ENCODE assay signal across 8 mouse cellular contexts in the genomic region with DNA sequence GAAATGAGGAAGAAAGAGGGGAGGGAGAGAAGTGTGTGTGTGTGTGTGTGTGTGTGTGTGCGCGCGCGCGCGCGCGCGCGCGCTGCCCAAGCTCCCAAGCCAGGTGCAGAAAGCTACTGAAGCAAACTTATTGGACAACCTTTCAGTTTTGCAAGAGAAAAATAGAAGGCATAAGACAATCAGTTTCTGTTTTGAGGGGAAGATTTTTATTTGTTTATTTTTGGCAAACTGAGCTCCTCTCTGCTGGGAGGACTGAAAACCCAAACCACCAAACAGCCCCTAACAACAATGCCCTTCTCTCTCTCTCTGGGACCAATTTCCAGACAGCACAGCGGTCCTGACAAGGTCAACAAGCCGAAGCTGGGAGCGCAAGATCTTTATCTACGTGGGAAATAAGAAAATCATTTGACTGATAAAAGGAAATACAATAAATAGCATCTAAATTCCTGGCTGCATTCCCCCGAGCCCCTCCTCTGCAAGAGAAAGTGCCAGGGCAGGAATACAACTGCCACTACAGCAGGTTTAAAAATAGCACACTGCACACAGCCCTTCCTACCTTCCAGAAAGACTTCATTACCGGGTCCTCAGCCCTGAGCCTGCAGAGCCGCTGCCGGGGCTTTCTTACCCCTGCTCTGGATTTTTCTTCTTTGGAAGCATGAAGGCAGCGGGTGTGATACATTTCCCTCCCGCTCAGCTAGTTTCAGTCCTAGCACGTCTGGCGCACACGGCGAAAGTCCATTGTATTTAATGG.
DNase-seq lines count a peak whose midpoint lies in the region; ATAC-seq and TF ChIP-seq lines count a peak whose summit lies in the region.

No protein-coding gene starts in this region.

- H3K27me3 ChIP-seq in C2C12 (ENCODE audit: control insufficient read depth, insufficient read depth, insufficient read length) (no peaks in the 10 kb centered on the region), ES-Bruce4 (ENCODE audit: control insufficient read depth, insufficient read depth, low read length, poor library complexity, severe bottlenecking) (no peaks in the 10 kb centered on the region)
- no peaks in the 10 kb centered on the region for H3K27me3 ChIP-seq in heart, embryonic 10.5 days (ENCODE audit: insufficient read depth, poor library complexity, severe bottlenecking)
- H3K27me3 ChIP-seq in kidney, embryonic 14.5 days (ENCODE audit: control insufficient read depth, insufficient read depth, low read length), result no peaks in the 10 kb centered on the region

- peak overlapping the region; percentile 79 for H3K4me2 ChIP-seq in kidney, embryonic 14.5 days (replicated peaks; ENCODE audit: low read depth, low read length)

- H3ac ChIP-seq in C2C12 (ENCODE audit: control insufficient read depth, insufficient read length, low read depth), result peak overlapping the region; percentile 87

- no peak for TF ChIP-seq POLR2A in ES-Bruce4 (IDR thresholded peaks at IDR 0.05; ENCODE audit: insufficient read depth, low read length)
- no peak for TF ChIP-seq POLR2A in cortical plate, adult 2 months (IDR thresholded peaks at IDR 0.05; ENCODE audit: extremely low read depth, insufficient read depth, low read length)

- no peaks in the 10 kb centered on the region for H3K36me3 ChIP-seq in C2C12 (ENCODE audit: control insufficient read depth, insufficient read depth)
- H3K36me3 ChIP-seq in ES-Bruce4 (ENCODE audit: control insufficient read depth, insufficient read depth, low read length, poor library complexity, severe bottlenecking), result no peaks in the 10 kb centered on the region
- no peaks in the 10 kb centered on the region for H3K36me3 ChIP-seq in heart, embryonic 10.5 days
- H3K36me3 ChIP-seq in kidney, embryonic 14.5 days (ENCODE audit: control insufficient read depth, insufficient read depth, low read length), result no peaks in the 10 kb centered on the region

- WGBS in heart, embryonic 10.5 days, result 7% methylated on average over 25 of the region's 25 CpGs
- WGBS in kidney, embryonic 14.5 days, result 3% methylated on average over 25 of the region's 25 CpGs

- H3K4me1 ChIP-seq in ES-Bruce4 (ENCODE audit: control insufficient read depth, insufficient read depth, low read length), result no peaks in the 10 kb centered on the region
- H3K4me1 ChIP-seq in cortical plate, adult 2 months (ENCODE audit: control insufficient read depth, insufficient read depth, low read length), result peaks cover 11% of the 10 kb centered on the region
- H3K4me1 ChIP-seq in heart, embryonic 10.5 days, result peaks cover 69% of the 10 kb centered on the region
- H3K4me1 ChIP-seq in kidney, embryonic 14.5 days (ENCODE audit: control insufficient read depth, insufficient read depth, low read length), result peaks cover 46% of the 10 kb centered on the region

- no peaks in the 10 kb centered on the region for H3K79me3 ChIP-seq in C2C12 (ENCODE audit: low read depth)

- peak overlapping the region; percentile 70 for H3K9ac ChIP-seq in ES-Bruce4 (ENCODE audit: low read depth, poor library complexity, severe bottlenecking)
- H3K9ac ChIP-seq in kidney, embryonic 14.5 days (ENCODE audit: low read depth, low read length), result peak overlapping the region; percentile 58

- no peaks in the 10 kb centered on the region for H3K79me2 ChIP-seq in C2C12 (ENCODE audit: control insufficient read depth, insufficient read depth)

- TF ChIP-seq CTCF in C2C12 (IDR thresholded peaks at IDR 0.05; ENCODE audit: control insufficient read depth, insufficient read depth, insufficient read length) (no peak), ES-Bruce4 (IDR thresholded peaks at IDR 0.05; ENCODE audit: low read depth, low read length) (no peak)
- TF ChIP-seq CTCF in cortical plate, adult 2 months (IDR thresholded peaks at IDR 0.05; ENCODE audit: extremely low read depth, insufficient read depth, low read length), result no peak

- H3K4me3 ChIP-seq in C2C12 (ENCODE audit: insufficient read depth, poor library complexity, severe bottlenecking) (peak overlapping the region; percentile 37), ES-Bruce4 (ENCODE audit: low read depth, low read length) (peak overlapping the region; percentile 16; the same call in 1 of the 2 replicates)
- H3K4me3 ChIP-seq in cortical plate, adult 2 months (ENCODE audit: insufficient read depth, low read length), result peak overlapping the region; percentile 28
- H3K4me3 ChIP-seq in heart, embryonic 10.5 days, result peak overlapping the region; percentile 57
- peak overlapping the region; percentile 38 for H3K4me3 ChIP-seq in kidney, embryonic 14.5 days (ENCODE audit: low read length)

- H3K9me3 ChIP-seq in ES-Bruce4 (replicated peaks; ENCODE audit: control insufficient read depth, insufficient read depth, low read length, poor library complexity, severe bottlenecking), result no peaks in the 10 kb centered on the region
- H3K9me3 ChIP-seq in heart, embryonic 10.5 days, result no peaks in the 10 kb centered on the region
- no peaks in the 10 kb centered on the region for H3K9me3 ChIP-seq in kidney, embryonic 14.5 days (ENCODE audit: control insufficient read depth, low read length)

- ATAC-seq in kidney, embryonic 14.5 days (ENCODE audit: low FRiP score, low TSS enrichment), result no peak

- peak; percentile 83 for DNase-seq in heart, embryonic 10.5 days (ENCODE audit: low spot score)
- peak; percentile 62 for DNase-seq in lung, postnatal 10 days
- DNase-seq in right cerebral cortex, postnatal 4 days, result peak; percentile 36
- DNase-seq in frontal cortex, postnatal 25 days (ENCODE audit: low spot score in 2 of 2), result no peak

- TF ChIP-seq EP300 in ES-Bruce4 (IDR thresholded peaks at IDR 0.05; ENCODE audit: insufficient read depth, low read depth, low read length), result no peak

- H3K27ac ChIP-seq in ES-Bruce4 (ENCODE audit: insufficient read depth, low read length), result peak overlapping the region; percentile 15; the same call in 1 of the 2 replicates
- H3K27ac ChIP-seq in cortical plate, adult 2 months (ENCODE audit: insufficient read depth, low read length), result peak overlapping the region; percentile 88
- peak overlapping the region; percentile 93 for H3K27ac ChIP-seq in heart, embryonic 10.5 days
- peak overlapping the region; percentile 96; the same call in 1 of the 2 replicates for H3K27ac ChIP-seq in kidney, embryonic 14.5 days (ENCODE audit: low read depth, low read length)

TF ChIP-seq in C2C12, 6 proteins besides CTCF, POLR2A, EP300 and RAD21:
- no peak for TF ChIP-seq MAX (IDR thresholded peaks at IDR 0.05)
- TF ChIP-seq CEBPB (IDR thresholded peaks at IDR 0.05; ENCODE audit: low read depth), result no peak
- no peak for TF ChIP-seq MYOG (IDR thresholded peaks at IDR 0.05; ENCODE audit: control insufficient read depth, extremely low read depth, insufficient read length)
- no peak for TF ChIP-seq USF1 (IDR thresholded peaks at IDR 0.05; ENCODE audit: low read depth)
- TF ChIP-seq FOSL1 (IDR thresholded peaks at IDR 0.05; ENCODE audit: insufficient read depth, low read length, poor library complexity, severe bottlenecking), result no peak
- no peak for TF ChIP-seq MYOD1 (IDR thresholded peaks at IDR 0.05; ENCODE audit: control insufficient read depth, insufficient read length, low read depth)

Comparison
In these comparisons a context has a peak if more than half of its experiments do, and no peak if none do; other contexts are left out.
1. H3K27ac ChIP-seq: peak in every context shown above with its lines; median percentile 96 in kidney, embryonic 14.5 days; 93 in heart, embryonic 10.5 days; 88 in cortical plate, adult 2 months; 15 in ES-Bruce4.
2. DNase-seq: peak in heart, embryonic 10.5 days (single experiment), lung, postnatal 10 days (single experiment) and right cerebral cortex, postnatal 4 days (single experiment); none in frontal cortex, postnatal 25 days (0 of 2).
3. Peak in every context shown above with its lines, with median percentiles within 50 percentile points of each other: H3K4me3 ChIP-seq.